Mouse (Mus musculus): ENCODE measurements at regions not wholly inside any gene's neighbourhood (a gene's known extent, or its start where the extent isn't known, plus 50 kb on each side); places are given as distances from the start of the nearest gene placed in this dataset.

DNA sequence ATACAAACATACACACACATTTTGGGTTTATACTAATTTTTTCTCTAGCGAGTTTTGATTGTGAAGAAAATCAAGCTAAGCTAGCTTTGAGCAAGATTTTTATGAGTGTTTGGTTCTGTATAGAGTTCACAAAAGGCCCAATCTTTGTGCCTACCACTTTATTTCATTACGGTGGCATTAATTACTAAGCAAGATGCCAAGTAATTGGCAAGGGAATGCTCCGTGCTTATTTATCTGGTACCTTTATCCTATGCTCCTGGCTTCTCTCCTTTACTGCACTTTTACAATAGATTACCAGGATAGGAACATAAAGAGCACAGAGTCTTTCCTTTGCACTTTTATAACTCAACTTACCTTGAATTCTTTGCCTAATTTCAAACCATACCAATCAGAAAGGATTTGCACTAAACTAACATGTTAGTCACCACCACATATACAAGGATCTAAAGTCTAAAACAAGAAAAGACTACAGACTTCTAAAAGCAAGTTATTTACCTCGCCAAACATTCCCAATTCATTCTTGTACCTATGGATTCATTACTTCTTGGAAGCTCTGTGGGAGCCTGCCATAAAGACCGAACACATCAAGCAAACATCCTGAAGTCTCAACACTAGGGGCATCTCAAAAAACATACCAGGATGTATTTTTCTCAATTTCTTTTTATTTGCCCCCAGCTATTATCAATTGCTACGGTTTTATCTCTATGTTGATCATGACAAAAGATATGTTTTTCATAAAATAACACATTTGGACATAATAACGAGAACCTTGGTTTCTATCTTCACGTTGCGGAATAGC, 537.5 kb downstream of the Prkd1 start:
- TF ChIP-seq CTCF (IDR thresholded peaks at IDR 0.05; ENCODE audit: borderline replicate concordance, insufficient read depth, low read depth, low read length) = no peak
- no peak for TF ChIP-seq POLR2A (IDR thresholded peaks at IDR 0.05; ENCODE audit: borderline replicate concordance, insufficient read depth, low read length)

All from cerebellum, adult 2 months (tissue).